Mouse (Mus musculus): ENCODE measurements around the gene Zcchc7.

GRCm38 (mm10) chr4:44917907-44918306 lies 162.2 kb downstream of the Zcchc7 start:
- TF ChIP-seq POLR2A (IDR thresholded peaks at IDR 0.05; ENCODE audit: borderline replicate concordance, extremely low read depth, low read depth, low read length) (no peak), CTCF (IDR thresholded peaks at IDR 0.05; ENCODE audit: insufficient read depth, low read length) (no peak)

Data from lung, adult 2 months (tissue).